Mouse (Mus musculus) telencephalon, adult 2 months (tissue): ENCODE results near the gene Fras1.

ENCODE experiments used
- DNase-seq: peaks from one replicate; pipeline ENCODE4 v3.0.0-alpha.2; 2011; ENCODE audit warnings: low read depth, low spot score

Gene Fras1

DNA sequence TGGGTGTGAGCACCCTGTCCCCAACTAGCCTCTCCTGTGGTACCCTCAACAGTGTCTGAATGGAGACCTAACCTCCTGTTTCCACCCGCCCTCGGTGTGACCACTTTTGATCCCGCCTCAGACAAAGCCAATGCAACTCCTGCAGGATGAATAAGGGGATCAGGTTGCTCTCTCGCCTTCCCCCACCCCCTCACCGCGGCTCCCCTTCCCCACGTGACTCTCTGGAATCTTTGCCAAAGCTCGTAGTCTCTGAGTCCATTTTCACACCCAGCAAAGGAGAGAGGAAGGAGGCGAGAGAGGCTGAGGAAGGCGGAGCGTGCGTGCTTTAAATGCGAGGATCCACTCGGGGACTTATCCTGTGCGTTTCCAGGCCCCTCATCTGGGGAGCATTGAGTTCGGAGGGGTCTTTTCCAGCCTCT is at the start of gene Fras1:
Gene Fras1 (plus strand): TSS at position 389 of the 419 bp plus-strand sequence.
- DNase-seq: no peak

- no peak for DNase-seq
Observed at GRCm38 (mm10) chr5:96331048-96331737, 42.6 kb upstream of the Fras1 start.

- no peak for DNase-seq
Observed at GRCm38 (mm10) chr5:96331738-96332070, 42.1 kb upstream of the Fras1 start.

DNA sequence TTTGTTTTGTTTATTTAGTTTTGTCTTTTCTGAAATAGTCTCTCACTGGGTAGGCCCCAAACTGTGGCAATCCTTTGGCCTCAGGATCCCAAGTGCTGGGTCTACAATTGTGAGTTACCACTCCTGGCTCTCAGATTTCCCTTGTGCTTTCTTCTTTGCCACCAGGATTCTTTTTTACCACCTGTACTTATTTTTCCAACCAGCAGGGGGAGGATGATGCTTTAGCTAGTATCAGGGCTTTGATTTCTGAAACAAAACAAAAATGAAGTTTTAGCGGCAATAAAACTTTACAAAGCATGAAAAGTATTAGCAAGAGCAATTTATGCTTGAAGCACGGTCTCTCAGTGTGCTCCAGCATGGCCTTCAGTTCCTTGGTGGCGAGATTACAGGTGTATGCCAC is 39.8 kb upstream of the Fras1 start:
- peak; percentile 8 for DNase-seq

DNA sequence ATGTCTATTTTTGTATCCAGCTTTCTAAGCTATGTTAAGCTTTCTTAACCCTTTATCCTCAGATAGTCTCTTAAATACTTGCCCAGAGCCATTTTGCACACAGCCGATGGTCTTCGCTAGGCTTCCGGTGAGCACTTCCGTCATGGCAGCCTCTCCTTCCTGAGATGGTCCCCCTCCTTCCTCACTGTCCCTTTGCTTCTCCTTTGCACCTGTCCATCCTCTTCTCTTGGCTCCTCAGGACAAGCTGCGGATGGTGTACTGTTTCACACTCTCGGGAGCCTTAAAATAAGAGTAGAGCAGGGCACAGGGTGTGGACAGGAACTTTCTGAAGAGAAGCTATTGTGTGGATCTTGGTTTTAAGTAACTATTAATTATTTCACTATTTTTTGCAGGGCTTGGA is 33.2 kb upstream of the Fras1 start:
- no peak for DNase-seq

DNA sequence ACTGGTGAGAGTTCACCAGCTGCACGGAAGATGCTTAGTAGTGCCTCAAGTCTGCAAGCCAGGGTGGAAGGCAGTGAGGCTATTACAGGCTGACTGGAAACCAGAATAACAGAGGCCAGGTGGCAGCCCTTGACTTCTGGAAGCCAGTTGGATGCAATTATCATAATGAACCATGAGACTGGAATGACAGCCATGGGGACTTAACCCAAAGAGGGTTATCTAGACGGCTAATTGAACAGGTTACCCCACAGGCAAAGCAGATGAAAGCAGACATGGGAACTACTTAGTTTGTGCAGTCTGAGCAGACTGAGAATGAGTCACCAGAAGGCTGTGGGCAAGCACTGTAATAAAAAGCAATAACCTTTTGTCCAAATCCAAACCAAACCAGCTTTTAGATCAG is 28.8 kb upstream of the Fras1 start:
- no peak for DNase-seq

DNA sequence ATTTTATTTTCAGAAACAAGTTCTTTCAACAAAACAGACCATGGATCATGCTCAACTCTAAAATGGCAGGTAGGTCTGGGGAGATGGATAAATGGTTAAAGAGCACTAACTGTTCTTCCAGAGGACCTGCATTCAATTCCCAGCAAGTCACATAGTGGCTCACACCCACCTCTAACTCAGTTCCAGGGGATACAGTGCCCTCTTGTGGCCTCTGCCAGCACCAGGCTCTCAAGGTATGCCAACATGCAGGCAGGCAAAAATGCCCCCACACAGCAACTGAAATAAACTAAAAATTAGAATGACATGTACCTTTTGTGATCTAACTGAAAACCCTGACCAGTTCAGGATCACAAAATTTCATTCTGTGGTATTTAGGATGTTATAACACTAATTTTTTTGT is 21.8 kb upstream of the Fras1 start:
- DNase-seq: no peak

GRCm38 (mm10) chr5:96363950-96364349 is 9.8 kb upstream of the Fras1 start:
- DNase-seq: no peak

DNA sequence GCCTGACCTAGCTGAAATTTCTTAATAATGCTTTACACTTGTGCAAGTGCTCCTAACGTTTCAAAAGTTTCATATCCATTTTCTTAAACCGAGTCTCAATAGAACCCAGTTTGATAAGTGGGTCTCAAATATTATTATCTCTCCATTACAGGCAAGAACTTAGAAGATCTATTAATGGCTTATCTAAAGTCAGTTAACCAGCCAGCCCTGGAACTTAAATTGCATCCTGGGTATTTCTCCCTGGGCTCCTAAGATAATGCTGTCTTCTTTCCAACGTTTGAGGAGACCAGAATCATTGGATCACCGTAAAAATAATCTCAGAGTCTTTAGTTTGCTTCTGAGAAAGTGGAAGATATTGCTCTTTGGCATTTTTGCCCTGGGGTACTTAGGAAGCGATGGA is 8.2 kb upstream of the Fras1 start:
- DNase-seq: no peak

DNA sequence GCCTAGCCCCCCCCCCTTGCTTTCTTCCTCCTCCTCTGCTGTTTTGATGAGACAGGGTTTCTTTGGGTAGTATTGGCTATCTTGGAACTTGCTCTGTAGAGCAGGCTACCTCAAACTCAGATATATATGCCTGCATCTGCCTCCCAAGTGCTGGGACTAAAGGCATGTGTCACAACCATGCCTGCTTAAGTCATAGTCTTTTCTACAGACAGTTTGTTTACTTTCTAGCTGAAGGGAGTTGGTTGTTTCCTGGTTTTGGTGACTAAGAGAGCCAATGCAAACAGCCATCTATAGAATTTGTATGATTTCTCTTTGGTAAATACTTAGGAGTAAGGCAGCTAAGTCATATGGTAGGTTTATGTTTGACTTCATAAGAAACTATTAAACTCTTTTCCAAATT is 6.5 kb upstream of the Fras1 start:
- DNase-seq: no peak

- no peak for DNase-seq
Observed at GRCm38 (mm10) chr5:96373106-96373505, 649 bp upstream of the Fras1 start.

GRCm38 (mm10) chr5:96373986-96374901 is 489 bp downstream of the Fras1 start:
- DNase-seq: peak; percentile 58

DNA sequence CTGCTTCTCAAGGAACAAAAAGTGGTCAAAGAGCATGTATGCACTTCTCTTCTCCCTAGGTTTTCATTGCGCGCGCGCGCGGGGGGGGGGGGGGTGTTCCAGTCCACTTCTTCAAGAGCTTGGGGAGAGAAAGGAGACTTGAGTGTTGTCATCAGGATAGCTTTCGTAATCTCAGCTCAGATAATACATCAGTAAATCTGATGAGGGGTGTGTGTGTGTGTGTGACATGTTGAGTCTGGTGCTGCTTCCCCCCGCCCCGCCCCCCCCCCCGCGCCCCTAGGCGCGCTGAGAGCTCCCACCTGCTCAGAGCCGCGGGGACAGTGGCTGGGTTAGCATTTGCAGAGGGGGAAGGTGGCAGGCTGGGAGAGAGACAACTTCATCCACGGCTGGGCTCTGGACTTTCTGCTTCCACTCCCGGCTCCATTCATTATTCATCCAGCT is 1.7 kb downstream of the Fras1 start:
- no peak for DNase-seq

DNA sequence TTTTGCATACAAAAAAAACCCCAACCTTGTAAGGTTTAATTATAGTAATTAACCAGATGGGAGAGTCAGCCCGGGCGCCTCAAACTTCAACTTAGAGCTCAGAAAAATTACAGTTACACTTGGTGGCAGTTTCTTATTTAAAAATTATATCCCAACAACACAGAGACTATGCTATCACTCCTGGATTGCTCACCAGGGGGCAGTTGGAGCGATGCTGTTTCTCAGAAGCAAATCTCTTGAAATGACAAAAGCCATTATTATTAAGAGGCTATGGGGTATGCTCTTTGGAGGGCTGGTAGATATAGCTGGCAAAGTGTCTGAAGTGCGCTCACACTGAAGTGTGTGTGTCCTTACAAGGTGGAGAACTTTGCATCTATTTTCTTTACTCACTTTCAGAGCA is 2.5 kb downstream of the Fras1 start:
- DNase-seq: no peak

DNA sequence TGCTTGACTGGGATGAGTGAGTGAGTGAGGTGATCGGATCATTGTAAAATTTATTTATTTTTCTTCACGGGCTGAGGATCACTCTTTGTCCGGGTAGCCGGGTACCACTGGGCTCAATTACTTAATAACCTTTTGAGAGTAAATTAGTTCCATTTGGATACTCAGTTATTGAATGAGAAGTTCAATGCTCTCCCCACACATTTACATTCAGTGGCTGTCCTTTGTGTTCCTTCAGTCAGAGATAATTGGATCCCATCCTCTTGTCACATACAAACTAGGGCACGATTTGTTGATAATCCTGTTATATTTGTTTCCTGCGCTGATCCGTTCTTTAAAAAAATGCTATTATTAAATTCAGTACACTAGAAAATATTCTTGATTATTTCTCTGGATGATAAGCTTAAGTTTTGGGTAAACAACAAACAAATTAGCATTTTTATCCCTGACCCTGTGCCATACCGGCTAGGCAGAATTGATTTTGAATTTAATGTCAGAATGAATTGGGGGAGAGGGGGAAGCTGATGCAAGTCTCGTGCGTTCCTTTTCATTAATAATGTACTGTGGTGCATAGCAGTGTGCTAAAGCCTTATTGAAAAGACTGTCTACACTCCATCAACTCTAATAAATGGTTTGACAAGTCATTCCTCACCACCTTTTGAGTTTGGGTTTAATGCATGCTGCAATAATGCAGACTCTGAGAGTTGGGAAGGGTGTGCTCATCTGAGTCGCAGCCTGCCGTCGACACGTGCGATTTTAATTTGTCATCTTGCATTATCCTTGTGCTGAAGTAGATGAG is 12.6 kb downstream of the Fras1 start:
- no peak for DNase-seq

DNA sequence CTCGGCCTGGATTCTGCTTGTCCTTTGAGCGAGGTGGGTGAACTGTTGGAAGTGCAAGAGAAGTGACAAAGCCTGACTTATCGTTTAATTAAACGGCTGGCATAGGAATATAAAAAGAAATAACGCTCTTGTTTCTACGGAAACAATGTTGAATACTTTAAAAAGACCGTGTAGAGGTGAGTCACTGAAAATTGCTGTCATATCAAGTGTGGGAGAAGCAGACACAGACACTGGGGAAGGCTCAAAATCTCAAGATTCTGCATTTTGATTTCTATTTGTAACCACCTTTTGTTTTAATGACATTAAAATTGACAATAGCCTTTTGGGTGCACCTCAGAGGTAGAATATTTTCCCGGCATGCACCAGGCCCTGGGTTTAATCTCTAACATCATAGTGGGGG is 14.6 kb downstream of the Fras1 start:
- DNase-seq: no peak

DNA sequence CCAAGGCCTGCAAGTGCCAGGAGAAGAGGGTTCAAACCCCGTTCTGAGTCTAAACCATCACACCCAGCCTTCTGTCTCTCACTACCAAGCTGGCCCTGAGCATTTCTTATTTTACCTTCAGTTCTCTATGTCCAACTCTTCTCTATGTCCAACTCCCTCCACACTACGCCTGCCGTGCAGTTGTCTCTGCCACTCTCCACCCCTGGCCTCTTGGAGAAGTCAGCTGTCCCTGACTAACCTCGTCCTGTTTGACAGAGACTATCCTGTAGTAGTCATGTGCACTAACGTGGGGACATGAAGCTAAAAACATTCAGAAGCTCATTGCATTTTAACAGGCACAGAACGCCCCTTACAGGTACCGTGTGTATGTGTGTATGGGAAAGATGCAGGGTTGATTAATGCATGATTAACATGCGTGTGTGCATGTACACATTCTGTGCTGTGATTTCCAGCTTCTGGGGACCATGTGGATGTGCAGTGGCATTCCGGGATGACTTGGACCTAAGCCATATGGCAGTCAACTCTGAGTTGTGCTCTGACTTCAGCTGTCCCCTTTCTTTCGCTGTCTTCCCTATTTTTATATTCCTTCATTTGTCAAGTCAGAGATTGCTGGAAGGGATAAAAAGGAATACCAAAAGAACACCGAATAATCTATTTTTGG is 16.3 kb downstream of the Fras1 start:
- DNase-seq: no peak

GRCm38 (mm10) chr5:96391086-96391485 is 17.3 kb downstream of the Fras1 start:
- no peak for DNase-seq

- no peak for DNase-seq
Observed at GRCm38 (mm10) chr5:96394947-96395346, 21.2 kb downstream of the Fras1 start.

DNA sequence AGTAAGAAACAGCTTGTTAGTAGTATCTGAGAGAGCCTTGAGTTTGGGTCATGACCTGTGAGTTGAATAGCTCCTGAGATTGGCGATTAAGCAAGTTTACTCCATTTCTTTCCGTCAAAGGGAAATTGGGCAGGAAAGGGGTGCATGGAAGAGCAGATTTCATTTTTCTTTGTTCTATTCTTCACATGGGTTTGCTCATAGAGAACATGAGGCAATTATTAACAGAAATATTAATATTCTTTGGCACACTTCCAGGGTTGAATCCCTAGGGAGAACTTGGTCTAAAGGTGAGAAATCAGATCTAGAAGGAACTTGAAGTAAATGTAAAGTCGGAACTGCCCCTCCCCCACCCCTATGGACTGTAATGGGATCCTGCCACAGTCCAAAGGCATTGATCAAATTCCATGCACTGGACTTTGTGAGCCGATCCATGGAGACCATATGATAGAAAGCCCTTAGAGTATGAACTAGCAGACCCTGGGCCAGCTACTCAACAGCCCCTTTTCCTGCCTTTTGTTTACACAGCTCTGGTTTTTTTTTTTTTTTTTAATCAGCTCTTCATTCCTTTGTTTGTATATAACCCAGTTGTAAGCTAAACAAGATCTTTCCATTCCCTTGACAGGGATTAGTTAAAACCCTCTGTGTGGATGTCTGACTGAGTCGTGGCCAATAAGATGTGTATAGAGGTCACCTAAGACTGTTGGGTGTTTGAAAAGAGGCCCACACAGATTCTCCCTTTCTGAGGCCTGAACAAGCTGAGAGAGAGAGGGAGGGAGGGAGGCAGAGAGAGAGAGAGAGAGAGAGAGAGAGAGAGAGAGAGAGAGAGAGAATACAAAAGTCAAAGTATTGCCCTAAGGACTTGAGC is 22.3 kb downstream of the Fras1 start:
- DNase-seq: no peak

GRCm38 (mm10) chr5:96402555-96402954 is 28.8 kb downstream of the Fras1 start:
- DNase-seq: no peak
